Mouse (Mus musculus) regulatory T cell (primary cell): Measurements from ENCODE around the gene Tfpi2.

Source experiments
- in situ Hi-C: fragments of 300-600 bp; cut with MboI, MseI; formaldehyde crosslinking; loops from one replicate; pipeline ENCODE4 v1.15.1; 2025; ENCODE audit warnings: high pct_unique_total_duplicates

Tfpi2 gene

DNA sequence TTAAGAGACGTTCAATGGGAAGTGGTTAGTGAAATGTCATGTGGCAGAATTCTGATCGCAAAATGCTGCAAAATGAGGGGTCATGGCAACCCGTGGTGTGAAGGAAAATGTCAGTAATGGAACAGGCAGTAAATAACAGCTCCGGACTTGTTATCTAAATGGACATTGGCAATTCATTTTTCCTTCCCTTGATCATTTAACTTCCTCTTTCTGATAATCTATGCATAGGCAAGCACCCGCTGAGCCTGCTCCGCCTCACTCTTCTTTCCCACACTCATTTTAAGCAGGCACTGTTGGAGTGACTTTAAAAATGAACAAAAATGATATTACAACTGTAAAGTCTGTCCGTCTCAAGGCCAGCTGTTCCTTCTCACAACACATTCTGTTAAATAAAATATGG lies 72.7 kb downstream of the Tfpi2 start:
- in situ Hi-C loops, result no loop called here
